Mouse (Mus musculus) heart, postnatal 0 days (tissue): ENCODE measurements around the gene Kcnj8. TPM values are rescaled to one million over a fixed set of nuclear protein-coding genes. Genes with fewer than 3 reads are reported as not detected.
"Not testable (repeated sequence)": the region's sequence is repeated elsewhere in the genome, so short reads cannot be mapped to it uniquely, and the experiment has no call there.

Experiments
- ATAC-seq: fragments of 200-750 bp; cut with Nextera tagmentation; 2 replicates; pipeline ENCODE4 v1.8.0; 2017; ENCODE audit warnings: low read depth, moderate number of reproducible peaks, moderate library complexity; ENCODE audit not compliant: insufficient read depth
- DNase-seq: peaks from one replicate; pipeline ENCODE4 v3.0.0-alpha.2; 2016; ENCODE audit warnings: low spot score
- H3K27ac ChIP-seq: fragments of 300-500 bp; sonication (generic); 2 replicates; pipeline ENCODE4 v1.5.1; 2014; ENCODE audit warnings: low read depth, mild to moderate bottlenecking
- H3K27me3 ChIP-seq: fragments of 300-500 bp; sonication (generic); 2 replicates; pipeline ENCODE4 v1.6.1; 2014; ENCODE audit warnings: low read length, mixed read lengths; ENCODE audit not compliant: control insufficient read depth, insufficient read depth
- H3K36me3 ChIP-seq: fragments of 300-500 bp; sonication (generic); replicated peaks from 2 replicates; pipeline ENCODE4 v1.6.1; 2014; ENCODE audit warnings: low read length, mixed read lengths; ENCODE audit not compliant: control insufficient read depth, insufficient read depth
- H3K4me1 ChIP-seq: fragments of 300-500 bp; sonication (generic); 2 replicates; pipeline ENCODE4 v1.6.1; 2014; ENCODE audit warnings: antibody characterized with exemption; ENCODE audit not compliant: control insufficient read depth, insufficient read depth
- H3K4me2 ChIP-seq: fragments of 300-500 bp; sonication (generic); 2 replicates; pipeline ENCODE4 v1.6.1; 2014; ENCODE audit warnings: low read depth, mild to moderate bottlenecking, low read length, moderate library complexity
- H3K4me3 ChIP-seq: fragments of 300-500 bp; sonication (generic); 2 replicates; pipeline ENCODE4 v1.5.1; 2014; ENCODE audit warnings: low read depth, low read length
- H3K9ac ChIP-seq: fragments of 300-500 bp; sonication (generic); replicated peaks from 2 replicates; pipeline ENCODE4 v1.6.1; 2014; ENCODE audit warnings: low read depth, low read length, mixed read lengths
- H3K9me3 ChIP-seq: fragments of 300-500 bp; sonication (generic); replicated peaks from 2 replicates; pipeline ENCODE4 v1.6.1; 2016; ENCODE audit warnings: low read length; ENCODE audit not compliant: control insufficient read depth
- CTCF ChIP-seq: IDR thresholded peaks from 2 replicates; pipeline ENCODE4 v1.5.1; 2016; ENCODE audit warnings: antibody characterized with exemption, control low read depth, low read depth
- EP300 ChIP-seq: IDR thresholded peaks from 2 replicates; pipeline ENCODE4 v1.6.1; 2016; ENCODE audit warnings: antibody characterized with exemption, low read depth
- WGBS: fragments of 180-500 bp; shearing (Covaris S2); extraction: QIAGEN DNeasy Blood & Tissue Kit; methylation state at CpG from one replicate; pipeline ENCODE4 v1.1.7; 2014; 5-methylcytosine and 5-hydroxymethylcytosine counted together
- polyA plus RNA-seq: library from polyadenylated mRNA; unstranded; fragments of >200 nt; fragmentation: Nextera tagmentation; extraction: Ambion mirVana; gene quantifications from 2 replicates; pipeline ENCODE4 v1.2.1, GENCODE M21; 2015
- total RNA-seq: library from RNA; depleted of rRNA; stranded (reverse); fragments of >200 nt; gene quantifications from 2 replicates; pipeline ENCODE4 v1.2.3, GENCODE M21; 2014; ENCODE audit warnings: low replicate concordance; rRNA removed

Gene Kcnj8
- total and polyA plus RNA-seq, 2 experiments from 2014 or later, result 21.5 to 40.4 TPM

GRCm38 (mm10) chr6:142524635-142525308, 46.6 kb downstream of the Kcnj8 start:
- TF ChIP-seq EP300 (no peak), CTCF (peak; percentile 89)

GRCm38 (mm10) chr6:142521591-142522110, 49.8 kb downstream of the Kcnj8 start:
- DNase-seq (no peak), ATAC-seq (no peak)
- no peak overlapping the region for H3K9ac ChIP-seq
- WGBS, result 53% methylated on average over 12 of the region's 12 CpGs
- no peaks in the 10 kb centered on the region for H3K9me3 ChIP-seq
- no peak overlapping the region for H3K4me2 ChIP-seq
- H3K27ac ChIP-seq, result no peak overlapping the region
- H3K36me3 ChIP-seq, result no peaks in the 10 kb centered on the region
- TF ChIP-seq CTCF, result no peak
- no peak for TF ChIP-seq EP300
- no peaks in the 10 kb centered on the region for H3K27me3 ChIP-seq
- H3K4me1 ChIP-seq, result no peaks in the 10 kb centered on the region; the same call in 1 of the 2 replicates
- H3K4me3 ChIP-seq, result no peak overlapping the region

More at GRCm38 (mm10) chr6:142524635-142525308, 46.6 kb downstream of the Kcnj8 start:
- no peak overlapping the region for H3K4me3 ChIP-seq
- no peaks in the 10 kb centered on the region for H3K27me3 ChIP-seq
- no peak overlapping the region for H3K4me2 ChIP-seq
- H3K36me3 ChIP-seq, result no peaks in the 10 kb centered on the region
- no peak overlapping the region for H3K9ac ChIP-seq
- ATAC-seq (peak; percentile 68; the same call in 1 of the 2 replicates), DNase-seq (peak; percentile 85)
- no peaks in the 10 kb centered on the region; the same call in 1 of the 2 replicates for H3K4me1 ChIP-seq
- H3K27ac ChIP-seq, result no peak overlapping the region
- 2% methylated on average over 4 of the region's 4 CpGs for WGBS
- no peaks in the 10 kb centered on the region for H3K9me3 ChIP-seq

- DNase-seq, result peak; percentile 68
- H3K27me3 ChIP-seq, result no peaks in the 10 kb centered on the region
These were observed 52.3 kb downstream of the Kcnj8 start for GRCm38 (mm10) chr6:142519110-142519509.

GRCm38 (mm10) chr6:142515379-142515778, 56.0 kb downstream of the Kcnj8 start:
- H3K9me3 ChIP-seq, H3K36me3 ChIP-seq, H3K27me3 ChIP-seq, H3K4me1 ChIP-seq, H3K9ac ChIP-seq, H3K4me2 ChIP-seq, H3K4me3 ChIP-seq, ATAC-seq, H3K27ac ChIP-seq, DNase-seq: not testable (repeated sequence)
- 73% methylated on average over 8 of the region's 9 CpGs for WGBS

More at GRCm38 (mm10) chr6:142519110-142519509, 52.3 kb downstream of the Kcnj8 start:
- H3K36me3 ChIP-seq, result no peaks in the 10 kb centered on the region
- no peak overlapping the region for H3K9ac ChIP-seq
- peak; percentile 47; the same call in 1 of the 2 replicates for ATAC-seq
- no peaks in the 10 kb centered on the region for H3K9me3 ChIP-seq
- TF ChIP-seq CTCF, result peak; percentile 65
- TF ChIP-seq EP300, result no peak
- no peak overlapping the region for H3K27ac ChIP-seq
- no peak overlapping the region for H3K4me3 ChIP-seq
- H3K4me1 ChIP-seq, result no peaks in the 10 kb centered on the region; the same call in 1 of the 2 replicates
- H3K4me2 ChIP-seq, result no peak overlapping the region
- 7% methylated on average over 6 of the region's 6 CpGs for WGBS

- no peak for TF ChIP-seq EP300
- TF ChIP-seq CTCF, result peak; percentile 46
- Histone ChIP-seq H3K9me3 (no peaks in the 10 kb centered on the region), H3K4me1 (no peaks in the 10 kb centered on the region), H3K27ac (no peak overlapping the region), H3K27me3 (no peaks in the 10 kb centered on the region), H3K36me3 (no peaks in the 10 kb centered on the region), H3K4me3 (no peak overlapping the region), H3K9ac (no peak overlapping the region), H3K4me2 (no peak overlapping the region)
- 2% methylated on average over 10 of the region's 10 CpGs for WGBS
- no peak for DNase-seq
- ATAC-seq, result peak; percentile 18; the same call in 1 of the 2 replicates
These were observed 56.5 kb downstream of the Kcnj8 start for GRCm38 (mm10) chr6:142514912-142515311.

Other genes starting within 250 kb of the Kcnj8 start
- gene Slco1a5, start 248.6 kb downstream of the Kcnj8 start, total RNA-seq, result not detected in 2 replicates
- gene Slco1a5, start 248.6 kb downstream of the Kcnj8 start, polyA plus RNA-seq, result not detected in 2 replicates
- gene Pyroxd1, start 226.0 kb downstream of the Kcnj8 start, total RNA-seq, result 6.1 and 6.7 TPM in 2 replicates
- 14.7 and 14.8 TPM in 2 replicates for gene Pyroxd1, start 226.0 kb downstream of the Kcnj8 start, polyA plus RNA-seq
- gene Recql, start 184.5 kb downstream of the Kcnj8 start, total RNA-seq, result 3.1 and 5.6 TPM in 2 replicates
- gene Recql, start 184.5 kb downstream of the Kcnj8 start, polyA plus RNA-seq, result 8.6 and 8.8 TPM in 2 replicates
- gene Golt1b, start 184.4 kb downstream of the Kcnj8 start, total RNA-seq, result 23.2 and 30.8 TPM in 2 replicates
- 37.9 and 39.4 TPM in 2 replicates for gene Golt1b, start 184.4 kb downstream of the Kcnj8 start, polyA plus RNA-seq
- gene Spx, start 158.2 kb downstream of the Kcnj8 start, total RNA-seq, result not detected in 2 replicates
- gene Spx, start 158.2 kb downstream of the Kcnj8 start, polyA plus RNA-seq, result 0.20 TPM in 1 of 2 replicates, not detected in the other
- 0.76 TPM in 1 of 2 replicates, not detected in the other for gene Gys2, start 98.5 kb downstream of the Kcnj8 start, total RNA-seq
- 0.04 TPM in 1 of 2 replicates, not detected in the other for gene Gys2, start 98.5 kb downstream of the Kcnj8 start, polyA plus RNA-seq
- gene Ldhb, start 63.7 kb downstream of the Kcnj8 start, total RNA-seq, result 851 and 887 TPM in 2 replicates
- 2,292 and 2,354 TPM in 2 replicates for gene Ldhb, start 63.7 kb downstream of the Kcnj8 start, polyA plus RNA-seq
- gene Abcc9, start 130.7 kb upstream of the Kcnj8 start, total RNA-seq, result 104 and 108 TPM in 2 replicates
- gene Abcc9, start 130.7 kb upstream of the Kcnj8 start, polyA plus RNA-seq, result 18.8 and 21.0 TPM in 2 replicates
- gene Cmas, start 185.1 kb upstream of the Kcnj8 start, total RNA-seq, result 26.0 and 30.0 TPM in 2 replicates
- 47.5 and 48.0 TPM in 2 replicates for gene Cmas, start 185.1 kb upstream of the Kcnj8 start, polyA plus RNA-seq
- gene Sult6b2, start 232.9 kb upstream of the Kcnj8 start, total RNA-seq, result not detected in 2 replicates
- gene Sult6b2, start 232.9 kb upstream of the Kcnj8 start, polyA plus RNA-seq, result not detected in 2 replicates